Mouse (Mus musculus) retina, adult 2 months (tissue): ENCODE measurements around the gene Uqcc2.

Source experiments
- DNase-seq: peaks from one replicate; pipeline ENCODE4 v3.0.0-alpha.2; 2012; ENCODE audit warnings: low read depth, low spot score

Gene Uqcc2

DNA sequence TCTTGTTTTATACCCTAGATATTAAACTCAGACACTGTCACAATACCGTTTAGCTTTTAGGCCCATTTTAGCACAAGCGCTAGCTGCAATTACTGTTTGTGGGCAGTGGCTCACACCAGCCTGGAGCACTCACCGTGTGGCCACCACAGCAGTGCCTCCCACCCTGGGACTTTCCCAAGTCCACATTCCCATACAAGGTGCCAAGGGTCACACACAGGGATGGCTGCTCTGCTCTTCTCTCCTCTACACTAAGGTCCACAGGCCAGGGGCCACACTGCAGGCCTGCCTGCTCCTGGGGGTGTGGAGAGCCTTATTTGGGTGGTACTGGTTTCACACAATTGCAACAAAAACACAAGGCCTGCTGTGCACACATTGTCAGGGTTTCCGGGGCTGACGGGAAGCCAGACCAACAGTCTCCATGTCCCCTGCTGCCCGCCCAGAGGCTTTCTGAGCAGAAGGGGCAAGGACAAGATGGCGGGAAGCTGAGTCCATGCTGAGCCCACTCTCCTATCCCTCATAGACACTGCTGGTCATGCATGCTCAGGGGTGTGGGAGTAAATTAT is 9.8 kb downstream of the Uqcc2 start:
- no peak for DNase-seq

DNA sequence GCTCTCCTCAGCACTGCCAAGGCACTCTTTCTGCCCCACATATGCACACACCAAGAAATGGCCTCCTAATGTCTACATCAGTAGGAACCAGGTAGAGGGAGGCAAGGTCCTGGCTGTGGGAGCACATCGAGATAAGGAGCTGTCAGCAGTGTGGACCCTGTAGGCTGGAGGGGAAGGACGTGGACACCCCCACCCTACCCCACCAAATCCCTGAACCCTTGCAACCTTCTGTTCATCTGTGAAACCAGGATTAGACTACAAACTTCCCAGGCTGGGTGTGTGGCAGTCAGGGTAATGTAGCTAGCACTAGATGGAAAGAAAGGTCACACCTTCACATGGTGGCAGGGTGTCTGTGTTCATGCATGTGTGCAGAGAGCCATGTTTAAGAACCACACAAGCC is 10.6 kb downstream of the Uqcc2 start:
- no peak for DNase-seq

DNA sequence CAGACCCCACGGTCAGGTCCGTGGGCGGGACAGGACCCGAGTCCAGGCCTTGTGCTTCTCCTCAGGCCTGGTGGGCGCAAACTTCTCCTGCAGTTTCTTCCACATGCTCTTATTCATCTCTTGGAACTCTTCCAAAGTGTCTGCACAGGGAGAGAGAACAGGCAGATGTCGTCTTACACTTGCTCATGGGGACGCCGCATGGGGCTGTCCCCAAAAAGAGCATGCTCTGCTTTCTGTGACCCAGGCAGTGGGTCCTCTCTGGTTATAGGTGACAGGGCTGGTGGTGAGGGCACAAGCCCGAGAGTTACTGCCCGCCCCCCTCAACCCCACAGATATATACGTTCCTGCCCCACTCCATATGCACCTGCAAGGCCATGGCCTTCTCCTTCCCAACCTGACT is 11.0 kb downstream of the Uqcc2 start:
- DNase-seq, result no peak

DNA sequence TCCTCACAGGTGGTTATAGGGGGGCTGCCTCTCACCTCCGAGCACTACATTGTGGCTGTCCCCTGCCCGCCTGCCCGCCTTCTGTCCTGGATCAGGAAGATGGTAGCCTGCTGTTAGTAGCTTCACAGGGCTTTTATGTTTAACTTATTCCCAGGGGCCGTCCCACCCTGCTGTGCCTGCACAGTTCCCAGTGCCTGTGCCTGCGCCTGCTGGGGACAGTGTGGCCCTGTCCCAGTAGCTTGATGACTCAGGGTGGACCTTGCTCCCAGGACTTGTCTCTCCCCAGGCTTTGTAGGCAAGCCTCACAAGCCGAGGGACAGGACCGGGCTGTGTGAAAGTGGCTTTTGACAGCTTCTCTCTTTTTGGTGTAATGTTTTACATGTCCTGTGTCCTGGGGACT is 11.9 kb downstream of the Uqcc2 start:
- no peak for DNase-seq

DNA sequence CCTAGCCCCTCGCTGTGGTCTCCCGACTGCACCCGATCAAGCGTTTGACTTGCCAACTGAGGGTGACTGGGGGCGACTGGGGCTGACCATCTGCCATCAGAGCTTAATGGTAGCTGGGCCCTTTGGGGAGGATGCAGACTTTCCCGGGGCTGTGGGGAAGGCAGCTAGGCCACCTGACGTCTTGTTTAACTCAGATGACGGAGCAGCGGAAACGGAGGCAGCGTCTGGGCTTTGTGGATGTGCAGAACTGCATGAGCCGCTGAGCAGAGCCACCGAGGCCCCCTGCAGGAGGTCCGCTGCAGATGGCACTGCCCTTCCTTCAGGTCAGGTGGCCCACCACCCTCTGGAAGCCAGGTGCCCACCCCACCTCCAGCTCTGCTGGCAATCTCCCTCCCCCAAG is 12.4 kb downstream of the Uqcc2 start:
- no peak for DNase-seq

DNA sequence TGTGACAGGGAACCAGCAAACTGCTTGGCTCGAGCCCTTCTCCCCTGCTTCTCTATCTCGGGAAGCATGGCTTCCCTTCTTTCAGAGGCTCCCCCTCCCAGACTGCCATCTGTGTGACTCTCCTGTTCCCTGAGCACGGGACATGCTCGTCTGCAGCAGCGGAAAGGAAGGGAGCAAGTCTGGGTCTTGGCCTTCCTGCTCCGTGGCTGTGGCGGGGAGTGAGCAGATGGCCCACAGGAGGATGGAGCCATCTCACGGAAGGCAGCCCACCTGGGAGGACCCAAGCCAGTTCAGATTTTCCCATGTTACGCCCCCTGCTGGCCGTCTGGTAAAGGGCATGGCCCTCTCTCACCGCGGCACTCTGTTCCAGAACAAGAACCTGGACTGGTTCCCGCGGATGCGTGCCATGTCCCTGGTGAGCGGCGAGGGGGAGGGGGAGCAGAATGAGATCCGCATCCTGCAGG is 13.1 kb downstream of the Uqcc2 start:
- DNase-seq, result peak; percentile 40

DNA sequence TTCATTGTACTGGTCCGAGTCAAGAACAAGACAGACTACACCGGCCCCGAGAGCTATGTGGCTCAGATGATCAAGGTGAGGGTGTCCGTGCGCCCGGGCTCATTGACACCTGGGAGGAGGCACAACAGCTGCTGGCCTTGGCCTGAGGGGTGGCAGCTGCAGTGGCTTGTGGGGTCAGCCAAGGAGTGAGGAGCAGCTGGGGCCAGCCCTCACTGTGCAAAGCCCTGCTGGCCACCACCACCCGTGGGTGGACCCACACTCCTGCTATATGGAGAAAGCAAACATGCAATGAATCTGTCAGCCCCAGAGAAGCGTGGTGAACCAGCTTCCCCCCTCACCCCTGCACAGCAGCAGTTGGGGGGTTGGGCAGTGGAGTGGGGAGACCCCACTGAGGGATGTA is 13.8 kb downstream of the Uqcc2 start:
- no peak for DNase-seq

DNA sequence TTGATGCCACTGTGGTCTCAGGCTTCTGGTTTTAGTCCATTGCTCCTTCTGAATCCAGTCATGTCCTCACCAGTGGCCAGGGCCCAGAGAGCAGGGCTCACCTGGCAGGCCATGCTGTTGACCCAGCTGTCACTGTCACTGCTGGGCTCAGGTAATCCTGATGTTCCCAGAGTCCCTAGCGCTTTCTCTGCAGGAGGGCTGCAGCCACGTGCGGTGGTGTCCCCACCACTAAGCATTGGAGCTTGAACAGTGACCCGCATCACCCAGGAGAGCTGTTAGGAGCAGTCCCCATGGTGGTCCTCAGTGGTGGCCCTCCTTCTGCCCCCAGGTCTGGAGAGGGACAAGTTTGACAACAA is 14.2 kb downstream of the Uqcc2 start:
- no peak for DNase-seq

DNA sequence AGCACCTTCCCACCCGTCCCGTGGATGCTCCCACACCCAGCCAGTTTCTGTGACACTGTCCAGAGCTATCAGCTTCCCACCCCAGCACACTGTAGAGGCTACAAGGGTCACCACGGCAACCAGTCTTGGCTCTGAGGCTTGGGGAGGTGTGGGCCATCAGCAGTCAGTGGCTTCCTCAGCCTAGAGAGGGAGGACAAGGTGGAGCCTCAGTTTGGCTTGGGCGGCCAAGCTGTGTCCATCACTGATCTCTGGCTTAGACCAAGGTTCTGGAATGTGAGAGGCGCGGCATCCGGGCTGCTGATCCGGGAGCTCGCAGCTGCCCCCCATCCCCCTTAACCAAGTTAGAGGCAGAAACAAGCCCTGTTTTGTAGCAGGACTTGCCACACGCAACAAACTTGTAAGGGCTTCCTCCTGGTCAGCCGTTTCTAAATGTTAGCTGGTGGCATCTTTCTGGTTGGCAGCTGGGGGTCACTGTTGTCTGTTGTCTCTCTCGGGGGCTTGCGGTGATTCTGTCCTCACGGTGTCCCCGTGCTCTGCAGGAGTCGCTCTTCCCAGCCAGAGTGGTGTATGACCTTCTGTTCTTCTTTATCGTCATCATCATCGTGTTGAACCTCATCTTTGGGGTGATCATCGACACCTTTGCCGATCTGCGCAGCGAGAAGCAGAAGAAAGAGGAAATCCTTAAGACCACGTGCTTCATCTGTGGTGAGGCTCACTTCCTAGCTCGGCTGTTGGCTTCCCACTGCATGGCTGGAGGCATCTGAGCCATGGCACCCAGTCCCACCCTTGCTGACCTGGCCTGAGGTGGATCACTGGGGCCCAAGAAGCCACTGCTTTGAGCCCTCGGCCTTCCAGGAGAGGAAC is 14.8 kb downstream of the Uqcc2 start:
- DNase-seq, result no peak

DNA sequence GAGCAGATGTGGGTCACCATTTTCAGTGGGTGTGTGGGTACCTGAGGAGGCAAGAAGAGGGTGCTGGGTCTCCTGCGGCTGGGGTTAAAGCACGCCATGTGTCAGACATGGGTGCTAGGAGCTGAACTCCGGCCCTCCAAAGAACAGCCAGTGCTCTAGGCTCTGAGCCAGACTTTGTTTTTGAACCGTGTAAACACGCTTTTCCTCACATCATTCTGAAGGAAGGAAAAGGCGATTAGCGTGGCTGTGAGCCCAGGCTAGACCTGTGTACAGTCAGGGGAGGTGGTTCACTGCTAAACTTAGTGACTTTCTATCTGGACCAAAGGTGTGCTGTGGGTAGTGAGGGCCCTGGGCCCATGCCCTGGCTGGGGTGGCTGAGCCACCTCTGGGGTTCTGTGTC is 23.6 kb downstream of the Uqcc2 start:
- DNase-seq, result no peak

DNA sequence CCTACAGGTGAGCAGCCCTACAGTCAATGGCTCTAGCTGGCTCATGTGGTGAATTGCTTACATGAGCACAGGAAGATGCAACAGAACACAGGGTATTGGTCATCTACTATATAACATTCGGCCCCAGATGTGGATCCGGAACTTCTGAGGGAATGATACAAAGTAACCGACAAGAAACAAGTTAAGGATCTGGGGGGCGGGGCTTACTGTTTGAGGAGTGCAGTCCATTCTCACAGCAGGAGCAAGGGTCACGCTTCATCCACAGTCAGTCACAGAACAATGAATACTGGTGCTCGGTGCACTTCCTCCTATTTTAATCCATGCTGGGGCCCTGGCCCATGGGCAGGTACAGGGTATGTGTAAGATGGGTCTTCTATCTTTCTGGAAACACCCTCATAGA is 25.8 kb downstream of the Uqcc2 start:
- no peak for DNase-seq

DNA sequence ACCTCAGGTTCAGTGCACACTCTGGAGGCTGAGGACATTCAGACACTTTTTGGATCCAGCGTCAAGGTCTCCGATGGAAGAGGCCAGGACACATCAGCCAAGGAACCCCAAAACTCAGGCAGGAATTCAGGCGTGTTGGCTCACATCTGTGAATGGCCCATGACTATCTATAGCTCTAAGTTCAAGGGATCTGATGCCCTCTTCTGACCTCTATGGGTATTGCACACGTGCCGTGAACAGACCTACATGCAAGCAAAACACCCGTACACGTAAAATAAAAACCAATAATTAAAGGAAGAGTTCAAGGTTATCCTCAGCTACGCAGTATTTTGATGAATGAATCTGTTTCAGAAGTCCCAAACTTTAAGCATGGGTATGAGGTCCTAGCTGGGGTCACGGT is 27.0 kb downstream of the Uqcc2 start:
- DNase-seq, result no peak

DNA sequence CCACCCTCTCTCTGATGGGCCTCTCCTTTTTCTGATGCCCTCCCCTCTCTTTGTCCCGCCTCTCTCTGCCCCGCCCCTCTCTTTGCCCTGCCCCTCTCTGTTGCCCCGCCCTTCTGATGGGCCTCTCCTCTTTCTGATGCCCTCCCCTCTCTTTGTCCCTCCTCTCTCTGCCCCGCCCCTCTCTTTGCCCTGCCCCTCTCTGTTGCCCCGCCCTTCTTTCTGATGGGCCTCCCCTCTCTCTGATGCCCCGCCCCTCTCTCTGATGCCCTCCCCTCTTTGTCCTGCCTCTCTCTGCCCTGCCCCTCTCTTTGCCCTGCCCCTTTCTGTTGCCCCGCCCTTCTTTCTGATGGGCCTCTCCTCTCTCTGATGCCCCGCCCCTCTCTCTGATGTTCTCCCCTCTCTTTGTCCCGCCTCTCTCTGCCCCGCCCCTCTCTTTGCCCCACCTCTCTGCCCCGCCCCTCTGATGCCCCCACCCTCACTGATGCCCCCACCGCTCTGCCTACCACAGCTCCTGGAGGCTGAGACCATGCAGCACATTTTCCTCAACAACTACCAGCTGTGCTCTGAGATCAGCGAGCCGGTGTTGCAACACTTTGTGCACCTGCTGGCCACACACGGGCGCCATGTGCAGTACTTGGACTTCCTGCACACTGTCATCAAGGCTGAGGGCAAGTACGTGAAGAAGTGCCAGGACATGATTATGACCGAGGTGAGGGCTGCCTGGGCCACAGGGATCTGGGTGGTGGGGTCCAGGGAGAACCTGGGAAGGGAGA is 27.8 kb downstream of the Uqcc2 start:
- no peak for DNase-seq

DNA sequence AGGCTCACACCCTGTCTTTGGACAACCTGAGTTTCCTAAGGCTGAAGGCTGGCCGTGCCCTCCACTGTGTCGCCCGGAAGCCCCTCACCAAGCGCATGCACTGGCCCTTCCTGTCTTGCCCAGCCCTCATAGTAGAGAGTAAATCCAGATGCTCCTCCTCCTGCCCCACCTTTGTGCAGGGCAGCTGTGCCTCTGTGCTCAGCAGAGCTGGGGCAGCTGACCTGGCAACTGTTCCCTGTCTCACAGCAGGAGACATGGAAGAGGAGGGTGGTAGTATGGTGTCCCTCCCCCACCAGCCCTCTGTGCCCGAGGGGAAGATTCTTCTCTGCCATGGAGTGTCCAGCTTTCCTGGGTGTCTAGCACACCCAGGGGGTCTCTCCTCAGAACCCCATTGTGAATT is 32.0 kb downstream of the Uqcc2 start:
- no peak for DNase-seq

DNA sequence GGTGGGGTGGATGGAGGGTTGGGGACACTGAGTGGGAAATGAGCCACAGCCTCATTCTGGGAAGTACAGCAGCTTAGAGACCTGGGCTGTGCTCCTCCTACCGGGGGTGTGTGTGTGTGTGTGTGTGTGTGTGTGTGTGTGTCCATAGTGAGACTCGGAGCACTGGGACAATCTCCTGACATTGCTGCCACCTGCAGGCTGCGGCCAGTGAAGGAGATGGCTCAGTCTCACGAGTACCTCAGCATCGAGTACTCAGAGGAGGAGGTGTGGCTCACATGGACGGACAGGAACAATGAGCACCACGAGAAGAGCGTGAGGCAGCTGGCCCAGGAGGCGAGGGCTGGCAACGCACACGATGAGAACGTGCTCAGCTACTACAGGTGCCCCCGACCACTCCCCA is 38.0 kb downstream of the Uqcc2 start:
- peak; percentile 29 for DNase-seq

DNA sequence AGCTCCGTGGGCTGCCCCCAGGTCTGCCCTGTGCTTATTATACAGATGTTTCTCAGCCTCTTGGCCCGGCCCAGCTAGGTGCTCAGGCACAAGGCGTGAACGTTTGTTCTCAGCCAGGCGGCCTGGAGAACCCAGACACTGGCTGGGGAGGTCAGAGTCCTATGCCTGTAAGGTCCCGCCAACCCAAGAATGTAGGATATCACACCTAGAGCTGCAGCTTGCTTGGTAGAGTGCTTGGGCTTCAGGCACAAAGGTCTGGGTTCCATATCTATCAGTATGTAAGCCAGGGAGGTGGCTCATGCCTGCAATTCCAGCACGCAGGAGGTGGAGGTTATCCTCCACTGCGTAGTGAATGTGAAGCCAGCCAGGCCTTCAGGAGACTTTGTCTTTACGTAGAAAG is 43.6 kb downstream of the Uqcc2 start:
- no peak for DNase-seq

DNA sequence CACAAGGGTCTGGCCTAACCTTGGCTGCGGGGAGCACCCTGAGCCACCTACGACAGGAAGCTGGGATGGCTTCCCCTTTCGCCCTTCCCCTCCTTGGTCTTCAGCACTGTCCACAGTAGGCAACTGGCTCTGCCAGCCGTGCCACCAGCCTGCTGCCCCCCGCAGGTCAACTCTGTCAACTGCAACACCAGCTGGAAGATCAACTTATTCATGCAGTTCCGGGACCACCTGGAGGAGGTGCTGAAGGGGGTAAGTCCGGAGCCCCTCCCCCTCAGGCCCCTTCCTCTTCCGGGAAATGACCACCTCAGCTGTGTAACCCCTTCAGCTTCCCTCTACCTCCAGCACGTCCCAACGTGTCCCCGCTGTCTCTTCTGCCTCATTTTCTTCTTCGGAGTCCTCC is 46.3 kb downstream of the Uqcc2 start:
- no peak for DNase-seq

DNA sequence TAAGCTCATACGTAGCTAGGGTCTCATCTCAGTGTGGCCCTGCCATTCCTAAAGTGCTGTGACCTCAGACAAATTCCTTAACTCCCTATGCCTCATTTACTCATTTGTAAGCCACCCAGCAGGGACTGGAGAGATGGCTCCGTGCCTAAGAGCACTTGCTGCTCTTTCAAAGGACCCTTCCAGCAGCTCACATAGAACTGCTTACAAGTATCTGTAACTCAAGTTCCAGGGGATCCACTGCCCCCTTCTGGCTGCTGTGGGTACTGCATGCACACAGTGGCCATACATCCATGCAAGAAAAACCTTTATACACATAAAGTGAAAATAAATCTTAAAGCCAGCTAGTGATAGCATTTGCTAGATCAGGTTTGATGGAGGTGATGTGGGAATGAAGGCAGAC is 48.0 kb downstream of the Uqcc2 start:
- DNase-seq, result no peak

DNA sequence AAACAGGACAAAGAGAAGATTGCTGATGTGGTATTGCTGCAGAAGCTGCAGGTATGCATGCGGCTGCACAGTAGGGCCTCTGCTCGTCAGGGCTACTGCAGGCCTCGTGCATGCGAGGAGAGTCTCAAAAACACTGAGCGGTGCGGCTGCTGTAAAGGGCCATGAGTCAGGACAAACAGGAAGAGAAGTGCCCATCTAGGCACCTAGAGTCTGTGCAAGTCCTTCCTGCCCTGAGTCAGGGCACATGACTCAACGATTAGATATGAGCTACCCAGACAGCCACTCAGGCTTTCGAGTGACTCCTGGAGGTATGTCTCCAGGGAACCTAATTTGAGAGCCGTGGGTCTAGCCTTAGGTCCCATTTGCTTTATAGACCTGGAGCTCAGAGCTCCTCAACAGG is 50.1 kb downstream of the Uqcc2 start:
- no peak for DNase-seq

DNA sequence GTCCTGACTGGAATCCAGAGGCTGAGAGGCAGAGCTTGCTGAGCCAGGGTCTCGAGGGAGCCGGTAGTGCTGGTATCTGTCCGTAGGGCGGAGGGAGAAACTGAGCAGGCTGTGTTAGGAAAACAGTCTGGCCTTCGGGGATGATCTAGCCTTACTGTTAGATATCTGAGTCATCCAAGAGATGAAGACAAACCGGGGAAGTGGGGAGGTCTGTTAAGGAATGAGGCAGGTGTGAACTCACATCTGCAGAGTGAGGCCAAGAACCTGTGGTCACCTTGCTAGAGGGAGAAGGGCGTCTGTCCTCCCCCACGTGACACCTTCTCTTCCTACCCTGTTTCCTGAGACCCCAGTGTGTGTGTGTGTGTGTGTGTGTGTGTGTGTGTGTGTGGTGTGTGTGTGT is 50.9 kb downstream of the Uqcc2 start:
- no peak for DNase-seq

DNA sequence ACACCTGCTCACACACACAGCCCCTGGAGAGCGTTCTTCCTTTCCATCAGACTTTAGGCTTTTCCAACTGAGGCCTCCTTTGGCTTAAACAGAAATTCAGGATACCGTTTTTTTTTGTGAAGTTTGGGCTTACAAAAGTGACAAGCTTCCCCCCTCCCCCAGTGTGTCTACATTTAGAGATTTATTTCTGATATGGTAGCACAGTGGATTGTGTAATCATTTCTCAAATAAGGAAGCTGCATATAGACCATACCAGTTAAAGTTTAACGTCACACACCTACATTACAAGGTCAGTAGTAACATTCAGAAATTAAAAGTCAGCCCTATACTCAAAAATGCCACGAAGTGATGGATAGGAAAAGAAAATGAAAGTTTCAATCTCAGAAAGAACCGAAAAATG is 51.8 kb downstream of the Uqcc2 start:
- no peak for DNase-seq

DNA sequence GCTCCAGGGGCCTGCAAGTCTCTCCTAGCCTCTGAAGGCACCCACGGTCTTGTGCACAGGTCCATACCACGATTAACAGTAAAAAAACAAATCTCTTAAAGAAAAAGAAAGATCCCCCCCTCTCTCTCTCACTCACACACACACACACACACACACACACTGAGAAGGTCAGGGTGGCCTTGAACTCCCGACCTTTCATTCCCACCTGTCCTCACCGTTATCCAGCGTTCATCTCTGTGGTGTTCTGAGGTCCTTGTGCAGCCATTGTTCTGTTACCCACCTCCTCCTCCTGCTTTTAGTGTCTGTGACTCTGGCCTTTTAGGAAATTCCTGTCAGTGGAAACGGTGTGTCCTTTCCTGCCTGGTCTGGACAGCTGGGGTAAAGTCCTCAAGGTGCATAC is 55.2 kb downstream of the Uqcc2 start:
- no peak for DNase-seq

DNA sequence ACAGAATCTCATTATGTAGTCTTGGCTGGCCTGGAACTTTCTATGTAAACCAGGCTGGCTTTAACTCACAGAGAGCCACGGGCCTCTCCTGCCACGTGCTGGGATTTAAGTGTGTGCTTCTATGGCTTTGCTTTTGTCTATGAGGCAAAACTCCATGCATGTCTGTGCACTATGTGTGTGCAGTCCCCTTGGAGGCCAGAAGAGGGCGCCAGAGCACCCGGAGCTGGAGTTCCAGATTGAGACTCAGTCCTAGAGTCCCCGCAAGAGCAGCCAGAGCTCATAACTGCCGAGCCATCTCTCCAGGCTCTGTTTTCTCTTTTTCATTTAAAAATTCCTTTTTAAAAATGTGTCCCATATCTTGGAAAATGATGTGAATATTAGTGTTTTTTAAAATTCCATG is 55.8 kb downstream of the Uqcc2 start:
- no peak for DNase-seq
